Mouse (Mus musculus) kidney, adult 2 months (tissue): ENCODE measurements around the gene Sorcs2.

Experiments used
- CTCF ChIP-seq: fragments of 200-500 bp; conservative IDR thresholded peaks from 2 replicates; pipeline ENCODE4 v1.5.1; 2011; ENCODE audit warnings: low read depth, mild to moderate bottlenecking, control low read depth, low read length, moderate library complexity, mixed read lengths; ENCODE audit not compliant: insufficient read depth, insufficient read length
- POLR2A ChIP-seq: fragments of 200-500 bp; IDR thresholded peaks from one replicate; pipeline ENCODE4 v1.6.1; 2011; ENCODE audit warnings: low read depth, low read length, control low read depth

DNA sequence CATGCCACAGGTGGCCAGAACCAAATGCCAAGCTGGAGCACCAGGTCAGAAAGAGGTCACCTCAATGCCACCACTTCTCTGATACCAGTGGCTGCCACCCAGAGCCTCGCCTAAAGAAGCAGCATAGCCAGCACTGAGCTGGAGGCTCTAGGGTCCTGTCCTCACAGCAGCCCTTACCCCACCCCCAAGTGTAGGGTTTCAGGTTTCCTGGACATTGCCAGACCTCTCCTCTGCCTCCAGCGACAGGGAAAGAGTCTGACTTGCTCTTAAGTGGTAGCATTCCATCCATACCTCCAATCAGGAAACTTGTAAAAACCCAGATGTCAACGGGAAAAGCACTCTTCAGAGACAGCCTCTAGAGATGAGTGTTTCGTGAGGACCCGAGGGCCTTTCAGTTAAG is 12.9 kb downstream of the Sorcs2 start:
- TF ChIP-seq CTCF: no peak
- TF ChIP-seq POLR2A: no peak
